Mouse (Mus musculus) heart, postnatal 14 days (tissue): ENCODE data around the gene Cmtm6. TPM values are rescaled to one million over a fixed set of nuclear protein-coding genes. Genes with fewer than 3 reads are reported as not detected.
"Not testable (repeated sequence)": the region's sequence is repeated elsewhere in the genome, so short reads cannot be mapped to it uniquely, and the experiment has no call there.

Source experiments
- DNase-seq, 2 experiments: peaks; one replicate each; pipeline ENCODE4 v3.0.0; 2021 to 2022
- intact Hi-C: fragments of 180-260 bp; cut with DNase I; formaldehyde crosslinking; loops from one replicate; pipeline ENCODE4 v1.15.1; 2025
- total RNA-seq, 2 experiments: library from RNA; stranded (reverse); gene quantifications; 2 replicates each; pipeline ENCODE4 v1.2.3; 2021

Gene Cmtm6
- total RNA-seq, 2 experiments from 2014 or later: 28.4 to 30.4 TPM

DNA sequence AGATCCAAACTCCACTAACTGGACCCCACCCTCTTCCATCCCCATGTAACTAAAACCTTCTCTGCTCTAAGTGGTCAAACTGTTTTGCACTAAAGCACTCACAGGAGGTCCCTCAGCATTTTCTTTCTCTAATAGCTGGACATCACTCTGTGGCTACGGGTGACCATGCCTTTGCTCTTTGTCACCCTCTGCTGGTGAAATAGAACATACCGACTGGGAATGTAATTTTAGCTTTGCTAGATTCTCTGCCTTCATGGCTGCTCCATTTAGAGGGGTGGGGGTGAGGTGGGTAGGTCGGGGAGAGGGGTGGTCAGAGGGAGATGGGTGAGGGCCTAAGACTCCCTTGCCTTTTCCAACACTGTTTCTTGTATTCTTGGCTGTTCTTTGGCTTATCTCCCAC lies 3.6 kb upstream of the Cmtm6 start:
- intact Hi-C loops: loop anchor here (1.0 kb wide), 1 partner anchor 77 kb away; no protein-coding TSS in a partner anchor
- DNase-seq: peak; percentile 43 to 72

GRCm38 (mm10) chr9:114728432-114728831 lies 2.5 kb upstream of the Cmtm6 start:
- DNase-seq, intact Hi-C loops: not testable (repeated sequence)

GRCm38 (mm10) chr9:114729911-114730805 lies 758 bp upstream of the Cmtm6 start:
- DNase-seq: no peak
- intact Hi-C loops: loop anchor here (2.0 kb wide), 1 partner anchor 41 kb away; the partner anchor contains the start of gene Dync1li1

- DNase-seq: no peak
- intact Hi-C loops: loop anchor here (2.0 kb wide), 1 partner anchor 43 kb away; the partner anchor contains the start of gene Dync1li1
Observed at GRCm38 (mm10) chr9:114731871-114732682, 1.2 kb downstream of the Cmtm6 start.

- no peak for DNase-seq
- intact Hi-C loops: no loop called here
Observed at GRCm38 (mm10) chr9:114733238-114733637, 2.3 kb downstream of the Cmtm6 start.

DNA sequence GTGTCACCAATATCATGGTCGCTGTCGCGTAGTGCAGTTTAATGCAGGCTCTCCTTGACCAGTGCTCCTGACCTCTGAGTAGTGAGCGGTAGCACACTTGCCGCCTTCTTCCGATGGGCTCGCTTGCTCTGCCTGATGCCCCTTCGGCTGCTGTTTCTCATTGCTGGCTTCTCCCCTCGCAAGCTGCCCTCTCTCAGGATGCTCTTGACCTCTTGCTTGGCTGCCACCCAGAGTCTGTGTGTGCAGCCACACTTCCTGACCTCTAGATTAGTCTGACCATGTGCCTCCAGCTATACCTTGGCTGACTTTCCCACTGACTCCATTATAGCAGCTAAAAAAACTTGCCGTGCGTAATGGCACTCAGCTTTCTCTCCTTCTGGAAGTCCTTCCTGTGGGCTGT lies 5.5 kb downstream of the Cmtm6 start:
- intact Hi-C loops: no loop called here
- DNase-seq: peak; percentile 42 to 47

DNA sequence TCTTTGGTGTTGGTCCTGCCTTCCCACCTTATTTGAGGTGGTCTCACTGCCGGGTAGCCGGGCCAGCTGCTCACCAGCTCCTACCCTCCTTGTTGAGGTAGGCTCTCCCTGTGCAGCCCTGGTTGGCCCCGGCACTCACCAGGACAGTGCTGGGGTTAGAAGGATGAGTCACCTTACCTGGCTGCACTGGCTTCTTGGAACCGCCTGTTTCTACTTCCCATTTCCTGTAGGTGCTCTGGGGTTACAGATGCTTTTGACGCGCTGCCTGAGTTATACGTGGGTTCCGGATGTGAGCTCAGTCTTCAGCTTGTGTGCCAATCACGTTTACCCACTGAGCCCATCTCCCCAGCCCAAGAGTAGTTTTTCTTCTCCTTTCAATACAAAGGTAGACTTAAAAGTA lies 9.4 kb downstream of the Cmtm6 start:
- DNase-seq: no peak
- intact Hi-C loops: no loop called here

- DNase-seq: no peak
- intact Hi-C loops: no loop called here
Observed at GRCm38 (mm10) chr9:114742731-114743130, 11.8 kb downstream of the Cmtm6 start.

DNA sequence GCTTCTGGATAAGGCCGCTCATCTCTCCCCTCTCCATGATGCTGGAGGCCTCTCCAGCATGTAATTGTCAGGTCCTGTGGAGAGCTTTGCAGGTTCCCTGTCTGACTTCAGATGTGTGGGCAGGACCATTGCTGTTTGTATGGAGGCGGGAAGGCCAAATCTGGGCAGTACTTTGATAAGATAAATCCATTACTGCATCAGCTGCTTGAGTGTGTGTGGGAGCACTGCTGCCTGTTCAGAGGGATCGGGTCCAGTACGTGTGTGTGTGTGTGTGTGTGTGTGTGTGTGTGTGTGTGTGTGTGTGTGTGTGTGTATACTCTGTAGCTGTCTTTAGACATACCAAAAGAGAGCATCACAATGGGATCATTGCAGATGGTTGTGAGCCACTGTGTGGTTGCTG lies 14.2 kb downstream of the Cmtm6 start:
- DNase-seq: no peak
- intact Hi-C loops: no loop called here

DNA sequence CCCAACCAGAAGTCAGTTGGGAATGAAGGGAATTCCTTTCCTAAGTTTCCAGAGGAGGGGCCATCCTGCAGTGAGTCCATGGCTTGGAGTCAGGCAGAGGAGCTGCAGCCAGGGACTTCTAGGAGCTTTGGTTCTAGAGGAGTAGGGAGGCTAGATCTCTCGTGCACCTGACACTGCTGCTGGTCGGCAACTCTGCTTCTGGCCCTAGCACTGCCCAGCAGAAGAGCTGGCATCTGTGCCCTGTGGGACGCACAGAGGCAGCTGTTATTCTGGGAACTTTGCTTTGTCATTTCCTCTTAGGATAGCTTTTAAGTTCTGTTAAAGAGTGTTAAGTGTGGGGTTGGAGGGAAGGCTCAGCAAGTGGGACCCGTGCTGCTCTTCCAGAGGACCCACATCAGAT lies 14.7 kb downstream of the Cmtm6 start:
- no peak for DNase-seq
- intact Hi-C loops: no loop called here

- no peak for DNase-seq
- intact Hi-C loops: no loop called here
Observed at GRCm38 (mm10) chr9:114747012-114747411, 16.1 kb downstream of the Cmtm6 start.

- intact Hi-C loops: no loop called here
- DNase-seq: no peak
Observed at GRCm38 (mm10) chr9:114747466-114747865, 16.6 kb downstream of the Cmtm6 start.

- no peak for DNase-seq
- intact Hi-C loops: loop anchor here (5.0 kb wide), 1 partner anchor 136 kb away; no protein-coding TSS in a partner anchor
Observed at GRCm38 (mm10) chr9:114751582-114751981, 20.7 kb downstream of the Cmtm6 start.

DNA sequence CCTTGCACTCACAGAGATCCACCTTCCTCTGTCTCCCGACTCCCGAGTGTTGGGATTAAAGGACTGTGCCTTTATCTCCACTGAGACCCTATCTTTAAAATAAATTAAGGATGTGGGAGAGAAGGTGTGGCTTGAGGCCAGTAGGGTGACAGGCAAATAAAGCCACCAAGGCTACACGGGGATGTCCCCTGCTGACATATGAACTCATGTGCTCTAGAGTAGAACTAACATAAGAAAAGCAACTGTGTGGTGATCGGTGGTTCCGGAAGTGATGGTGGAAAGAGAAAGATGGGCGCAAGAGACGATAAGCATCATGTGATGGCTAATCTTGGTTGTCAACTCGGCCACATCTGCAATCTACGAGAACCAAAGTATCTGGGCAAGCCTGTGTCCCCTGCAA lies 21.4 kb downstream of the Cmtm6 start:
- no peak for DNase-seq
- intact Hi-C loops: loop anchor here (5.0 kb wide), 1 partner anchor 135 kb away; no protein-coding TSS in a partner anchor

GRCm38 (mm10) chr9:114752863-114753484 lies 22.1 kb downstream of the Cmtm6 start:
- DNase-seq: peak; percentile 95 to 98
- intact Hi-C loops: loop anchor here (5.0 kb wide), 1 partner anchor 134 kb away; no protein-coding TSS in a partner anchor

DNA sequence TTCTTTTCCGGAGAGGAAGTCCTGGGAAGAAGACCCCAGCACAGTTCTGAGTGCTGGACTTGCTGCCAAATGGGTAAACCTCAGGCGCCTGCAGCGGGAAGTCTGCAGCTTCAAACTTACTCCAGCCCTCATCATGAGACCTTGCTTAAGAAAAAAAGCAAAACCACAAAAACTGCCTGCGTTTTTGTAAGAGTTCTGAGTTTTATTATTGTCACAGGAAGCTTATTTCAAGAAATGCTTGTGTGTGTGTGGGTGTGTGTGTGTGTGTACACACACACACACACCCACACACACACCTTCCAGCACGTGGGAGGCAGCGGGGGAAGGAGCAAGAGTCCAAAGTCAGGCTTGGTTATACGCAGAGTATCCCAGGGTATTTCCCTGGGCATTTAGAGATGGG lies 27.4 kb downstream of the Cmtm6 start:
- DNase-seq: no peak
- intact Hi-C loops: no loop called here

DNA sequence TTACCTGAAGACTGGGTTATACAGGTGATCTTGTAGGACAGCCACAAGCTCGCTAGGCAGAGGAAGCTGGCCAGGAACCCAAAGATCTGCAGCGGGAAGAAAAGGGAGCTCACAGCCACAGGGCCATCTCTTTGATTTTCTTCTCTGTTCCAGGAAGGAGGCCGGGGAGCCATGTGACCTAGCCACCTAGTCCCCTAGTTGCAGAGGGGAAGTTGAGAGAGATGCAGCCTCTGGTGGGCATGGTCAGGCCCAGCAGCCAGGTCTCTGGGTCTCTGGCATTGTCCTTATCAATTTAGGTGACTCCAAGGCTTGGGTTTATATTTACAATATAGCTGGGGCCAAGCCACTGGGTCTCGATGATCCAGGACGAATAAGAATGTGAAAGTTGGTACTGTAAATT lies 27.9 kb downstream of the Cmtm6 start:
- intact Hi-C loops: no loop called here
- no peak for DNase-seq

DNA sequence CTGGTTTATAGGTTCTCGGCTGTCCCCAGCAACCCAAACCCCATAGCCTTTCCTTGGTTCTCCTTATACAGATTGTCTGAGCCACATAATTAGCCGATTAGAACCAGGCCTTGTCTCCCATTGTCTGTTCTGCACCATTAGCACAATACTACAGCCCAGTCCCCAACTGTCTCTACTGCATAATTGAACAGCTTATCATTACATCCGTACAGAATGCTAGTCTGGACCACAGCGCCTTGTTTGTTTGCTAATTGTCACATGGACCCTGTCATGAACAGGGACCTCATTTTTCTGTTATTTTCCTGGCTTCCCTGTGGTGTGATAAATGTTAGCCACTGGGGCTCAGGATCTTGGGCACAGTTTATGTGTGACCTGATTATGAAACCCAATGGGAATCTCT lies 29.0 kb downstream of the Cmtm6 start:
- intact Hi-C loops: no loop called here
- no peak for DNase-seq

- no peak for DNase-seq
- intact Hi-C loops: no loop called here
Observed at GRCm38 (mm10) chr9:114760353-114760752, 29.4 kb downstream of the Cmtm6 start.

DNA sequence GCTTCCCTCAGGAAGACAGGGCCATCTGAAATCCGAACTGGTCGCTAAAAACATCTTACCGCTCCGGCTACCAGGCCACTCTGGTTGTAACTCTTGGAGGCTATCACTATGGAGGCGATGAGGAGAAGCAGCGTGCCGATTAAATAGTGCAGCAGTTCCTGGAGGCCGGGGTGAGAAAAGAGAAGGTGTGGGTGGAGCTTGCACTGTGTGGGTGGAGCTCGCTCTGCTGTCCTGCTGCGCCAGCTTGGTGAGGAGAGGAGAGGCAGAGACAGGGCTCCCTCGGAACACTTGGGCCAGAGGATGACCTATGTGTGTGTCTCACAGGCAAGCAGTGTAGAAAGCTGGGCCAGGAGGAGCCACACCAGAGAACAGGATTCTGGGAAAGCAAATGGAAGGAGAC lies 30.9 kb downstream of the Cmtm6 start:
- intact Hi-C loops: no loop called here

GRCm38 (mm10) chr9:114763341-114763740 lies 32.4 kb downstream of the Cmtm6 start:
- intact Hi-C loops: no loop called here
- DNase-seq: peak; percentile 31 to 50

More for the DNA sequence above, 30.9 kb downstream of the Cmtm6 start:
- no peak for DNase-seq
